Mouse (Mus musculus) T-cell, adult 66 days (primary cell): ENCODE data around the gene Aplnr. TPM values are rescaled to one million over a fixed set of nuclear protein-coding genes. Genes with fewer than 3 reads are reported as not detected.

Experiments used
- total RNA-seq, 2 experiments: library from RNA; stranded (reverse); gene quantifications; 3 replicates in 1 of 2; 4 replicates in 1 of 2; pipeline ENCODE4 v1.2.4; 2023

Aplnr gene
- total RNA-seq: not detected

GRCm38 (mm10) chr2:85136089-85136488 lies at the start of gene Aplnr:
TSS of gene Aplnr (plus strand) at chr2:85136225.

Other genes starting within 250 kb of the Aplnr start
- not detected for gene Rtn4rl2, start 249.5 kb upstream of the Aplnr start, total RNA-seq
- 1 to 10 TPM; 3.2 to 5.3 TPM for gene Slc43a3, start 199.6 kb upstream of the Aplnr start, total RNA-seq
- not detected for gene Prg2, start 155.8 kb upstream of the Aplnr start, total RNA-seq
- gene Prg3, start 148.0 kb upstream of the Aplnr start, total RNA-seq: not detected
- gene Ssrp1, start 99.0 kb upstream of the Aplnr start, total RNA-seq: 100 to 1,000 TPM; 156 to 181 TPM
- under 1 TPM in 1 of 2 experiments, not detected in 1; 0.96 TPM for gene P2rx3, start 98.8 kb upstream of the Aplnr start, total RNA-seq
- 10 to 100 TPM; 25.3 to 30.9 TPM for gene Tnks1bp1, start 88.2 kb upstream of the Aplnr start, total RNA-seq
- gene Lrrc55, start 61.0 kb downstream of the Aplnr start, total RNA-seq: not detected
- gene Olfr987, start 203.1 kb downstream of the Aplnr start, total RNA-seq: not detected
- not detected for gene Olfr988, start 227.0 kb downstream of the Aplnr start, total RNA-seq